Mouse (Mus musculus) G1E-ER4 (cell line): ENCODE data around the gene Crim1. TPM values are rescaled to one million over a fixed set of nuclear protein-coding genes. Genes with fewer than 3 reads are reported as not detected.

Experiments
- GATA1 ChIP-seq: IDR thresholded peaks from one replicate; pipeline ENCODE4 v1.8.0; 2012; ENCODE audit warnings: low read length, inconsistent platforms
- polyA plus RNA-seq: library from polyadenylated mRNA; stranded (reverse); fragments of >175 nt; gene quantifications from 2 replicates; pipeline ENCODE4 v1.2.3, GENCODE M21; 2012

Gene Crim1
- polyA plus RNA-seq, 1 experiment = 31.0 TPM

DNA sequence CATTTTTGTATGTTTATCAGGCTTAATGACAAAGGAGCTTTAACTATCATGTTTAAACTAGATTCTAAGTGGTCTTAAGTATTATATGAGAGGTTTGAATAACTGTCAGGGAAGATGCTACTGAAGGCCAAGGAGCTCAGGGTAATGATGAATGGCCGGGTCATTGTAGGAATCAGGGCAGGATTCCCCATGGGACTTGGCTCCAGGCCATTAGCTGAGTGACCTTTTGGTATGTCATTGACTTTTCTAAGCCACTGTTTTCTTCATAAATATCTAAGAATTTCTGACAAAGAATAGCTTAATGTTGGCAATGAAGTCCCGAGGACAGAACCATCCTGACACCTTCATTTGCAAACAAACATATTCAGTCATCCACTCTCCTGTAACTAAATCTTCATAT, 66.2 kb downstream of the Crim1 start:
- no peak for TF ChIP-seq GATA1

DNA sequence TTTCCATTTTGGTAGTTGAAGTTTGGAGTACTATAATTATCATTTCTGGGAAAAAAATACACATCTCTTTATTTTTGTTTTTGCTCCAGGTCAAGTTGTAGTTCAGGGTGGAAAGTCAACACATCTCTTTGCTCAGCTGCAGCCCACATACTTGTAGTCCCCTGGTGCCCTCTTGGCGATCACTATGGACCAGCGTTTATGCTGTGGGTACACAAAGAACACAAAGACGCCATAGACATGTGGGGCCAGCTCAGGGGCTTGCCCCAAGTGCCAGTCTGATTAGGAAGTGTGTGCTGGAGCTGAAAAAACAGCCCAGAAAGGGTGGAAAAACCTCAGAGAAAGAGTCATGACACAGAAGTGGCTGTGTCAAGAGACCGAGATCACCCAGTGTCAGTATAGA, 68.5 kb downstream of the Crim1 start:
- no peak for TF ChIP-seq GATA1

GRCm38 (mm10) chr17:78269311-78269710, 69.3 kb downstream of the Crim1 start:
- TF ChIP-seq GATA1 = no peak

GRCm38 (mm10) chr17:78270019-78270418, 70.0 kb downstream of the Crim1 start:
- no peak for TF ChIP-seq GATA1

DNA sequence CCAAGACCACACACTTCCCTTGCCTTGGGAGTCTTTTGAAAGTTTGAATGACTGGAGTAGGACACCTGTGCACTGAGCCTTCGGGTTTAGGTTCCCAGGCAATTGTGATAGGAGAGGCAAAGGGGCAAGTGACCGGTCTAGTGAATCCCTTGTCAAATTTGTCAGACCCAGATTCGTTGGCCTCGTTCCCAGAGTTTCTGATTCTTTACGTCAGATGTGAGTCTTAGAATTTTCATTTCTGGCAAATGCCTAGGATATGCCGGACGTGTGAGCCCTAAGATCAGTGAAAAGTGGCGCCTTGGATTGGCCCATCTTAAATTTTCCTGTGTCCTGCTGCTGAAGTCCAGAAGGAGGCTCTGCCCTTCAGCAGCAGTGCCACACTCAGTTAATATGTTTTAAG, 71.7 kb downstream of the Crim1 start:
- TF ChIP-seq GATA1 = no peak

DNA sequence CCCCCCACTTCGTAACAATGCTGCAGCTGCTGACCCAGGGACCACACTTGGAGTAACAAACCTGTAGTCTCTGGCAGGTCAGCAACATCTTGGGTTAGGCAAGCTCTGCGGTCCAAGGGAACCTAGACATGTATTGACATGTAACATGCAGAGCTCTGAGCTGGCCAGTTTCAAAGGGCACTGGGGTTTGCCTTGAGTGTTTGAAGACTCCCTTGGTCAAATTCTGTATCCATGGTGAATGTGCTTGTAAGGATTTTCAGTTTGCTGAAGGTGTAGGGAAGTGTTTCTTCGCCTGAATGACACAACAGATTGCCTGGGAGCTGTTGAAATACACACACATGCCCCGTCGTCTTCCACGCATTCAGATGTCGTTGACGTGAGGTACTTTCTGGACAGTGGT, 72.1 kb downstream of the Crim1 start:
- TF ChIP-seq GATA1 = no peak

- TF ChIP-seq GATA1 = no peak
These were observed 72.8 kb downstream of the Crim1 start for GRCm38 (mm10) chr17:78272713-78273483.

- no peak for TF ChIP-seq GATA1
These were observed 73.8 kb downstream of the Crim1 start for GRCm38 (mm10) chr17:78273875-78274274.

- TF ChIP-seq GATA1 = no peak
These were observed 74.8 kb downstream of the Crim1 start for GRCm38 (mm10) chr17:78274609-78275506.

GRCm38 (mm10) chr17:78275507-78275813, 75.4 kb downstream of the Crim1 start:
- no peak for TF ChIP-seq GATA1

DNA sequence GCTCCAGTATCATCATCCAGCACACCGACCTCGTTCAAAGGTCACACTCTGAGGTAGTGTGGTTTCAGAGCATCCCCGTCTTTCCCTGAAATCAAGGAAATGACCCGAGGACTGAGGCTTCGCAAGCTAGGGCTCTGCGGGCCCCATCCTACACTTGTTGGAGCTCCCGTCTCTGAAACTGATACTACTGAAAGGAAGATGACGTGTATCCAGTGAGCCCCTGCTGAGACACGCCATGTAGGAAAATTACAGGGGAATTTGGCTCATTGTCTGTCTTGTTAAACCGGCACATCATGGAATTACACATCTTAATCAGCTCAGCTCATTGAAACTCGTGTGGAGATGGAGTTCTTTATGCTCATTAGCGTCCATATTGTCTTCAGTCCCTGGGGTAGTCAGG, 79.1 kb downstream of the Crim1 start:
- TF ChIP-seq GATA1 = no peak

DNA sequence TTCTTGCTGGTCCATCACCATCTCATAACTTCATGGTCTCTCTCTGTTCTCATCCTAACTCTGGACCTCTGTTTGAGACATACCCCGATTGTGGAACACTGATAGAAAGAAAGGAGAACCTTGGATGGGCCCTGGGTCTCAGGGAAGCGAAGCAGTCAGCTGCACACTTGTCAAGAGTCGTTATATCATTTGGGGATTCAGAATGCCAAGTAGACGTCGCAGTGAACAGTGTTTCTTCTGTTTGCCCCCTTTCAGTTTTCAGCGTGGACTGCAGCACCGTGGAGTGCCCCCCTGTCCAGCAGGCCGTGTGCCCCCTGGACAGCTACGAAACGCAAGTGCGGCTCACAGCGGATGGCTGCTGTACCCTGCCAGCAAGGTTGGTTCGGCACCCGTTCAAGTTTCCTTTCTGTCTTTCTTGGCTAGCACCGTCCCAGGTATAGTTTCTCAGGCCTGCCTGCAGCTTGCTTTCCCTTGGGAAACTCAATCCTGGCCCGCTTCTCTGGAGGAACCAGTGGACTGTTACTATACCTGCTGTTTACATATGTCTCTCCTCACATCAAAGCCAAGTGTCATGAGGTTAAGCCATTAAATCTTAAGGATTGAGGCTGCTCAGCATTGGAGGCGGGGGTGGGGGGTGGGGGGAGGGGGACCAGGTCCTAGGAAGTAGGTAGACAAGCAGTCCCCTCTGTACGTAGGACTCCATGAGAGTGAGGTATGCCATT, 81.1 kb downstream of the Crim1 start:
- no peak for TF ChIP-seq GATA1

DNA sequence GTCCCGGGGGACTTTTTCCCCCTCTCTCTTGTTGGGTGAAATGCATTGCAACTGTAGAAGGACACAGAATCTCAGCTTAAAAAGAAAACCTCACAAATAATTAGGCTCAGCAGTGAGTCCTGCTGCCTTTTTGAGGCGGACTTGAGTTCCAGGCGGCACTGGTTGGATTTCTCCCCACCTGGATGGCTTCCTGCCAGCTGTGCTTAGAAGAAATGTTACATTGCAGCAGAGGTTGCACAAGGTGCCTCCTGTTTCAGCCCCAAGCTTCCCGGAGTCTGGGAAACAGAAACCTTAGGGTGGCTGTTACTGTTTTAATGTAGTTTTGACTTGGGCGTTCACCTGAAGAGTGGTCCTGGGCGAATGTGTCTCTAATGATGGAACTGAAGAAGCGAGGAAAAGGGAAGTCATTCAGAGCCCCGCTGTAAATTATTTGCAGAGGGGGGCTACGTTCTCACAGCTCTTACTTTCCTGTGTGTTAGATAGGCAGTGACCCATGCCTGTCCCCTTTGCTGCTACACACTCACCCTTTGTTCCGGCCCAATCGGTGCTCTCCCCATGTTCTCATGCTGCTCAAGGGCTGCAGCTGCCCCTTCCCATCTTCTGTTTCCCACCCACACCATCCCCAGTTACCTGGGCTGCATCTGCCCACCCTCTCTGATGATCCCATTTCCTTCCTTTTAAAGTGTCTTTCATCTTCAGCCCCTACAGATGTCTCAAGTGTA, 83.4 kb downstream of the Crim1 start:
- TF ChIP-seq GATA1 = no peak

GRCm38 (mm10) chr17:78286021-78286420, 86.0 kb downstream of the Crim1 start:
- TF ChIP-seq GATA1 = no peak

- TF ChIP-seq GATA1 = no peak
These were observed 87.3 kb downstream of the Crim1 start for GRCm38 (mm10) chr17:78287391-78287790.

DNA sequence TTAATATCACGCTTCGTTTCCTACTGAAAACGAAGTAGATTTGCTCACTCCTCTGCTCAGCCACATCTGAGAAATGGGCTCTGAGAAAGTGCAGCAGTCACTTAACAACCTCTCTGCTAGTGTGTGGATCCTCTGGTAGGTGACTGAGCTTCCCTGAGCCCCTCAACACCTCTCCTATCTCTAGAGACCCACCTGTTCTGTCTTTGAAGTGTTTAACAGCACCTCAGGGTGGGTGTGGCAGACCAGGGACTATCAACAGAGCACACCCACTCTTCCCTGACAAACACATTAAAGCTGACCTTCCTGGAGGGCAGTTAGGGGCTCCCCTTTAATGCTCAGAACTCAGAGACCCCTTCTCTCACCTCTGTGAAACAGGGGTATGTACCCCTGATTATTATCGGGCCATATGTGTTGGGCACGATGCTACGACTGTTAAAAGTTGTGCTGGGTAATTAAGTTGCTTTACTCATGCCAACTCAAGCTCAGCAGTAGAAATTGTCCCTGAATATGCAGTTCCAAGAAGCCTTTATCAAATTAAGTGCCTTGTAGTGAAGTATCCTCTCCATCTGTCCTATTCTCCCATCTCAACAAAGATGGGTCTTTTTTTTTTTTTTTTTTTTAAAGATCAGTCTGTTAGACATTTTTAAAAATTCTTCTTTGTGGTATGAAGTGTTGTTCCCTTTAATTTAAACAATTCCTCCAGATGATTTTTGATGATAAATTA, 90.3 kb downstream of the Crim1 start:
- no peak for TF ChIP-seq GATA1
